Mouse (Mus musculus) heart, embryonic 10.5 days (tissue): ENCODE data around the gene 4931406C07Rik. TPM values are rescaled to one million over a fixed set of nuclear protein-coding genes. Genes with fewer than 3 reads are reported as not detected.
"Not testable (repeated sequence)": the region's sequence is repeated elsewhere in the genome, so short reads cannot be mapped to it uniquely, and the experiment has no call there.

Experiments
- DNase-seq: peaks from one replicate; pipeline ENCODE4 v3.0.0-alpha.2; 2017; ENCODE audit warnings: low spot score
- H3K27ac ChIP-seq: fragments of 300-500 bp; sonication (generic); 2 replicates; pipeline ENCODE4 v1.5.1; 2016; ENCODE audit warnings: mild to moderate bottlenecking
- H3K27me3 ChIP-seq: fragments of 300-500 bp; sonication (generic); 2 replicates; pipeline ENCODE4 v1.6.1; 2016; ENCODE audit warnings: mild to moderate bottlenecking; ENCODE audit not compliant: poor library complexity, insufficient read depth, severe bottlenecking
- H3K36me3 ChIP-seq: fragments of 300-500 bp; sonication (generic); 2 replicates; pipeline ENCODE4 v1.6.1; 2016; ENCODE audit warnings: mild to moderate bottlenecking, moderate library complexity
- H3K4me1 ChIP-seq: fragments of 300-500 bp; sonication (generic); 2 replicates; pipeline ENCODE4 v1.6.1; 2016; ENCODE audit warnings: mild to moderate bottlenecking
- H3K4me3 ChIP-seq: fragments of 300-500 bp; sonication (generic); 2 replicates; pipeline ENCODE4 v1.5.1; 2016; ENCODE audit warnings: mild to moderate bottlenecking, moderate library complexity
- H3K9me3 ChIP-seq: fragments of 300-500 bp; sonication (generic); 2 replicates; pipeline ENCODE4 v1.6.1; 2016; ENCODE audit warnings: mild to moderate bottlenecking, moderate library complexity
- WGBS: fragments of 180-500 bp; shearing (Covaris S2); methylation state at CpG from one replicate; pipeline ENCODE4 v1.1.7; 2016; 5-methylcytosine and 5-hydroxymethylcytosine counted together
- polyA plus RNA-seq: library from polyadenylated mRNA; unstranded; fragments of >200 nt; fragmentation: Nextera tagmentation; extraction: Ambion mirVana; gene quantifications from 2 replicates; pipeline ENCODE4 v1.2.1, GENCODE M21; 2016

The 4931406C07Rik gene
- 5.9 and 6.3 TPM in 2 replicates for polyA plus RNA-seq

DNA sequence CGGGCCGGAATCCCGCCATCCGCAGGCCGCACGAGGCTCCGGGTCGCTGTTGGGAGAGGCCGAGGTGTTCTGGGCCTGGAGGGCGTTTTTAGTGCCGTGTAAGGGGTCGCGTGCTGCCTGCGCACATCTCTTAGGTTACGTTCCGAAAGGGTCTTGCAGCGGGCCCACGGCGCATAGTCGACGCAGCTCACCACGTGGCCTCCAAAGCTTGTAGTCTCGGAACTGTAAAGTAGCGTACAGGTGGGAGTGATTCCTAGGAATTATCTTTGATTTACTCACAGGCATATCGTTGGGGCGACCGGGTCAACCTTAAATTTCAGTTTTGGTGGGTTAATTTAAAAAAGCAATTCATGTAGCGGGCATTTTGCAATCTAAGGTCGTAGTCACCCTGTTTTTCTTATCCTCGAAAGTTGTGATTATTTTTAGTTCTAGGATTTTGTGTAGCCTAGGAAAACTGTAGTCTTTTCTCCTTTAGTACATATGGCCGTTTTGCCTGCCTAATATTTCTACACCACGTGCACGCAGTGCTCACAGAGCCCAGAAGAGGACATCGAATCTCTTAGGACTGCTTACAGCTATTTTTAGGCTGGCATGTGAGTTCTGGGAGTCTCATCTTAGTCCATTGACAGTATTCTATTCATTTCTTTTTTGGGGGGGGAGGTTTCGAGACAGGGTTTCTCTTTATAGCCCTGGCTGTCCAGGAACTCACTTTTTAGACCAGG, at the start of gene 4931406C07Rik:
4931406C07Rik (minus strand) TSS at position 51 of the 722 bp plus-strand sequence.
- H3K4me3 ChIP-seq, result peak within 1 kb of the TSS; percentile 91
- under 1% methylated on average over 35 of the region's 35 CpGs for WGBS

GRCm38 (mm10) chr9:15349925-15350324, 43.7 kb upstream of the 4931406C07Rik start:
- H3K36me3 ChIP-seq, result peaks cover 81% of the 10 kb centered on the region
- WGBS, result 76% methylated on average over 2 of the region's 2 CpGs
- no peak overlapping the region for H3K4me3 ChIP-seq
- H3K4me1 ChIP-seq, result no peaks in the 10 kb centered on the region
- no peak for DNase-seq
- no peaks in the 10 kb centered on the region for H3K27me3 ChIP-seq
- H3K9me3 ChIP-seq, result no peaks in the 10 kb centered on the region
- H3K27ac ChIP-seq, result no peak overlapping the region

More for the DNA sequence above, at the start of gene 4931406C07Rik:
- Histone ChIP-seq H3K27me3 (no peaks in the 10 kb centered on the region), H3K9me3 (no peaks in the 10 kb centered on the region), H3K4me1 (peaks cover 15% of the 10 kb centered on the region), H3K27ac (peak within 1 kb of the TSS; percentile 98), H3K36me3 (peaks cover 44% of the 10 kb centered on the region)
- no peak for DNase-seq

DNA sequence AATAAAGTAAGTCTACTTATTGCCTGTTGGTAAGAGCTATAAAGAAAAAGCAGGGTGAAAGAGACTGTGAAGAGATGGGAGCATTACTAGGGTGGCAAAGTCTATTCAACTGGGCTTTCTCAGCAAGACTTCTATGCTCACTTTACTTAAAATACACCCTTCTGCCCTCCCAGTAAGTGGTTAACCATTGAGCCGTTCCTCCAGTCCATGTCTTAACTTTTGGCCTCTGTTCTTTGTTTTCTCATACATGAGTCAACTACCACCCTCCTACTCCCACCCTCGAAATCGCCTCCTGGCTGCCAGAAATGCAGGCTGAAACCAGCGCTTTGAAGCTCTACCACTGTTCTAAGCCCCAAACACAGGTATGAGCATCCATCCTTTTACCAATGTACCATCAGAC, 31.5 kb upstream of the 4931406C07Rik start:
- Histone ChIP-seq H3K36me3 (peaks cover 90% of the 10 kb centered on the region), H3K4me1 (no peaks in the 10 kb centered on the region), H3K27ac (no peak overlapping the region), H3K4me3 (no peak overlapping the region), H3K9me3 (no peaks in the 10 kb centered on the region), H3K27me3 (no peaks in the 10 kb centered on the region)
- WGBS, result 93% methylated on average over 4 of the region's 4 CpGs
- DNase-seq, result no peak

DNA sequence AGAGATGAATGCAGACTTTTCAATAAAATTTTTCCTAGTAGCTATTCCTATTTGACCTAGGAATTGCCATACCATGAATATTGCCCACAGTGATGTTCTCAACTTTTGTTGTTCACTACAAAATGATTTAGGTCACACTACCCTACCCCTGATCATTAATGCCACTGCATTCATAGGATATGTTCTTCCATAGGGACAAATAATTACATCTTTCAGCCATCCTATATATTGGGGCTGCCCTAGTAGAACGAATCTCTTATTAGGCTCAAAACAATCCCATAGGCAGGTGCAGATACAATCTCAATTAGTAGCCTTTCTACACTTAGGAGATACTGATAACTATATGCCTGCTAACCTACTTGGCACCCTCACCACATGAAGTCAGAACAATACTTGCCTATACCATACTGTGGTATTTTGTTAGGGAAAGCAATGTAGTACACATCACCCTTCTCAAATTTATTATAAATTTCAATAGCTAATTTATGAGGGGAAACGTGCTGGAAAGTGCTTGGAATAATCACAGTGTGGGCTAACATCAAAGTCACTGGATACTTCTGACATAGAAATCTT, 12.0 kb upstream of the 4931406C07Rik start:
- H3K27ac ChIP-seq, result no peak overlapping the region
- no peaks in the 10 kb centered on the region for H3K9me3 ChIP-seq
- no peak overlapping the region for H3K4me3 ChIP-seq
- H3K36me3 ChIP-seq, result peaks cover 74% of the 10 kb centered on the region
- WGBS, result 85% methylated on average over 2 of the region's 2 CpGs
- H3K4me1 ChIP-seq, result no peaks in the 10 kb centered on the region
- no peak for DNase-seq
- H3K27me3 ChIP-seq, result no peaks in the 10 kb centered on the region

DNA sequence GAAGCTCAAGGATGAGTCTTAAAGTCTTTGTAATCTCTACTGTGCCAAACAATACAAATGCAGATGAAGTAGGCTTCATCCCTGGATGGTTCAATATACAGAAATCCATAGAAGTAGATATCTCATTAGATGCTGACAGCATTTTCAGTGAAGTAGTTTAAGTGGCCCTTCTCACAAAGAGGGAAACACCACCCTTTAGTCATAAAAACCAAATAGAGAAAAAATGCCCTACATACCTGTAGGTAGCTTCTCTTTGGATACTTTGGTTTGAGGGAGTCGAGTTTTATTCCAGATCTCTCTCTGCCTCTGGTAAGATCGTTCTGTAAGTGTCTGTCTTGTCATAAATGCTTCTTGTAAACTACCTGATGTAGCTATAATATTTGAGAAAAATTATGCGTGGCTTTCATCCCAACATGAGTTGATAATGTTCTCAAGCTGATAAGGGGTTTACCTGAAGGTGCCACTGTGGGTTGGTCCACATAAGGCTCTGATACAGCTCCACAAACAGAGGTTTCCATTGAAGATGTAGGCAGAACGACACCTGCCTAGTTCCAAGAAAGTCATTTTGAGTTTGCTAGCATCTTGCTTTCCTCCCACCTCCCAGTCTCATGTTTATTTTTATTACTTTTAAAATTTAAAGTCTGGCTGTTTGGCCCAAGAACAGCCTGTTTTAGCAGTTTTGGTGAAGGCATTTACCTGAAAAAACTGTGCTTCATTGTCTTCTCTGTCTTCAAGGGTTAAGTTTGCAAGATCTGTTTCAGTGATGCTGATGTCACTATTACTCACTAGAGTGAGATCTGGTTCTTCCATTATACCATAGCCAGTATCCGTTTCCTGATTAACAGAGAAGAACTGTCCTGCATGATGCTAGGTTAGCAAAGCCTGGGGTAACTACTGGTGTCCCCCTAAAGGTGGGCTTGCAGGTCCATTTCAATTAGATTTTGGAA, 11.2 kb upstream of the 4931406C07Rik start:
- Histone ChIP-seq H3K9me3 (no peaks in the 10 kb centered on the region), H3K4me1 (no peaks in the 10 kb centered on the region), H3K27ac (no peak overlapping the region), H3K36me3 (peaks cover 74% of the 10 kb centered on the region), H3K27me3 (no peaks in the 10 kb centered on the region), H3K4me3 (no peak overlapping the region)
- DNase-seq, result no peak
- WGBS, result 57% methylated on average over 5 of the region's 5 CpGs

DNA sequence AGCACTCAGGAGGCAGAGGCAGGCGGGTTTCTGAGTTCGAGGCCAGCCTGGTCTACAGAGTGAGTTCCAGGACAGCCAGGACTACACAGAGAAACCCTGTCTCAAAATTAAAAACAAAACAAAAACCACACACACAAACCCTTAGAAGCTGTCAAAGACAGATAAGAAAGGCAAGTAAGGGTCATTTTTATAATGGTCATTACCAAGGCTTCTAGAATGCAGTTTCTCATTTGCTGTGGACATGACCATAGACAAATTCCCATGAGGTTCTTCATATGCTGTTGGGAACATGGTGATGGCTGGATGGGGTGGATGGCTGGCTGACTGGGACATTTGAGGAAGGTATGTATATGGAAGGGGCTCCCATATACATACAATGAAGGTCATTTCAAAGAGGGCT, 10.0 kb upstream of the 4931406C07Rik start:
- 86% methylated on average over 2 of the region's 2 CpGs for WGBS
- not testable (repeated sequence) for H3K9me3 ChIP-seq, H3K4me3 ChIP-seq, DNase-seq, H3K27ac ChIP-seq, H3K4me1 ChIP-seq, H3K27me3 ChIP-seq
- peaks cover 74% of the 10 kb centered on the region for H3K36me3 ChIP-seq

- Histone ChIP-seq H3K9me3 (no peaks in the 10 kb centered on the region), H3K27me3 (no peaks in the 10 kb centered on the region), H3K36me3 (peaks cover 84% of the 10 kb centered on the region), H3K4me1 (no peaks in the 10 kb centered on the region), H3K4me3 (no peak overlapping the region), H3K27ac (no peak overlapping the region)
- DNase-seq, result no peak
- WGBS, result 94% methylated on average over 1 of the region's 1 CpGs
Measured at GRCm38 (mm10) chr9:15314619-15315018, 8.4 kb upstream of the 4931406C07Rik start.

DNA sequence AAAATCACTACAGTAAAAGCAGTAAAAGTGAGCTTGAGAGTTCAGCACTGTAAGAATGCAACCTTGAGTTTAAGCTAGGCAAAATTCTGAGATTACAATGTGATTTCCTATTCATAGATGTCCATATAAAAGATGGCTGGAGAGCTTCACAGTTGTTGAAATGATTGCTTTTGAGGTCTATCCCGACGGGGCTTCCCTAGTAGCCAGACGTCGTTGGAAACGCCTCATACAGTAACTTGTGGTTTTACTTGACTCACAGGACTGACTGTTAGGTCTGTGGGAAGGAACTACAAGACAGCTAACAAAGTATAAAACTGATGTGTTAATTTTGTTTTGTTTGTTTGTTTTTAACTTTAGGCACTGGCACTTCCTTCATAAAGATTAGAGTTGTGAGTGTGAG, 7.4 kb upstream of the 4931406C07Rik start:
- 87% methylated on average over 5 of the region's 5 CpGs for WGBS
- Histone ChIP-seq H3K9me3 (no peaks in the 10 kb centered on the region), H3K27me3 (no peaks in the 10 kb centered on the region), H3K36me3 (peaks cover 92% of the 10 kb centered on the region), H3K27ac (no peak overlapping the region), H3K4me1 (0 out of 2 replicates have a peak, but pooled peaks cover 3% of the 10 kb centered on the region), H3K4me3 (no peak overlapping the region)
- no peak for DNase-seq

GRCm38 (mm10) chr9:15312054-15312735, 5.9 kb upstream of the 4931406C07Rik start:
- H3K27ac ChIP-seq, result no peak overlapping the region
- DNase-seq, result no peak
- peaks cover 13% of the 10 kb centered on the region for H3K4me1 ChIP-seq
- H3K27me3 ChIP-seq, result no peaks in the 10 kb centered on the region
- 84% methylated on average over 2 of the region's 2 CpGs for WGBS
- no peak overlapping the region for H3K4me3 ChIP-seq
- no peaks in the 10 kb centered on the region for H3K9me3 ChIP-seq
- peaks cover 93% of the 10 kb centered on the region for H3K36me3 ChIP-seq

GRCm38 (mm10) chr9:15310179-15310578, 3.9 kb upstream of the 4931406C07Rik start:
- 93% methylated on average over 1 of the region's 1 CpGs for WGBS
- Histone ChIP-seq H3K36me3 (peaks cover 80% of the 10 kb centered on the region), H3K4me3 (no peak overlapping the region), H3K27ac (no peak overlapping the region), H3K4me1 (peaks cover 15% of the 10 kb centered on the region), H3K9me3 (no peaks in the 10 kb centered on the region), H3K27me3 (no peaks in the 10 kb centered on the region)
- DNase-seq, result no peak

DNA sequence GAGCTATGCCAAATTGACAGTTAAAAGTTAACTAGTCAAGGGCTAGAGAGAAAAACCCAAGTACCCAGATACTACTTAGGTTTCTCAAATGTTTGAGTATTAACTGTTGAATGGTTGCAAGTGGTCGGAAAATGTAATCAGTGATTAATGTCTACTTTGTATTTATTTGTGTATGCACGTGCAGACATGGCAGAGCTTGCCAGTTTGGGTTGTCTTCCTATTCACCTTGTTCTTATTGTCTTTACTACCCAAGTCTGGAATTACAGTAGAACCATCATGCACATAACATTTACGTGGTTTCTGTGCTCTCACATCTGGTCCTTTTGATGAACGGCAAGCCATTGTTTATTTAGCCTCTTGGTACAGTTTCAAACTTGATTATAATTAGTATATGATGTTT, 3.2 kb upstream of the 4931406C07Rik start:
- 85% methylated on average over 4 of the region's 4 CpGs for WGBS
- Histone ChIP-seq H3K9me3 (no peaks in the 10 kb centered on the region), H3K4me1 (peaks cover 15% of the 10 kb centered on the region), H3K27ac (no peak overlapping the region), H3K36me3 (peaks cover 72% of the 10 kb centered on the region), H3K4me3 (no peak overlapping the region), H3K27me3 (no peaks in the 10 kb centered on the region)
- DNase-seq, result no peak

GRCm38 (mm10) chr9:15308254-15308653, 2.0 kb upstream of the 4931406C07Rik start:
- H3K27me3 ChIP-seq, result no peaks in the 10 kb centered on the region
- H3K27ac ChIP-seq, result no peak overlapping the region
- no peak overlapping the region; the same call in 1 of the 2 replicates for H3K4me3 ChIP-seq
- no peak for DNase-seq
- H3K36me3 ChIP-seq, result peaks cover 61% of the 10 kb centered on the region
- peaks cover 15% of the 10 kb centered on the region for H3K4me1 ChIP-seq
- 57% methylated on average over 2 of the region's 2 CpGs for WGBS
- no peaks in the 10 kb centered on the region for H3K9me3 ChIP-seq
